Mouse (Mus musculus) hindbrain, embryonic 14.5 days (tissue): ENCODE data around the gene Sugt1. TPM values are rescaled to one million over a fixed set of nuclear protein-coding genes. Genes with fewer than 3 reads are reported as not detected.

Source experiments
- ATAC-seq: fragments of 200-750 bp; cut with Nextera tagmentation; 2 replicates; pipeline ENCODE4 v1.8.0; 2017; ENCODE audit warnings: moderate number of reproducible peaks, mild to moderate bottlenecking, moderate TSS enrichment, moderate library complexity; ENCODE audit not compliant: low FRiP score
- DNase-seq: peaks from one replicate; pipeline ENCODE4 v3.0.0-alpha.2; 2015; ENCODE audit warnings: low spot score
- H3K27ac ChIP-seq: fragments of 300-500 bp; sonication (generic); 2 replicates; pipeline ENCODE4 v1.5.1; 2014; ENCODE audit warnings: mild to moderate bottlenecking, moderate library complexity
- H3K27me3 ChIP-seq: fragments of 300-500 bp; sonication (generic); 2 replicates; pipeline ENCODE4 v1.6.1; 2014; ENCODE audit warnings: mild to moderate bottlenecking, low read length, mixed read lengths; ENCODE audit not compliant: control insufficient read depth, insufficient read depth
- H3K36me3 ChIP-seq: fragments of 300-500 bp; sonication (generic); replicated peaks from 2 replicates; pipeline ENCODE4 v1.6.1; 2014; ENCODE audit not compliant: control insufficient read depth, insufficient read depth
- H3K4me1 ChIP-seq: fragments of 300-500 bp; sonication (generic); replicated peaks from 2 replicates; pipeline ENCODE4 v1.6.1; 2014; ENCODE audit warnings: antibody characterized with exemption, low read length, mixed read lengths; ENCODE audit not compliant: control insufficient read depth, insufficient read depth
- H3K4me2 ChIP-seq: fragments of 300-500 bp; sonication (generic); replicated peaks from 2 replicates; pipeline ENCODE4 v1.6.1; 2014; ENCODE audit warnings: mild to moderate bottlenecking, moderate library complexity
- H3K4me3 ChIP-seq: fragments of 300-500 bp; sonication (generic); replicated peaks from 2 replicates; pipeline ENCODE4 v1.5.1; 2014; ENCODE audit warnings: mild to moderate bottlenecking, low read length
- H3K9ac ChIP-seq: fragments of 300-500 bp; sonication (generic); 2 replicates; pipeline ENCODE4 v1.6.1; 2014
- H3K9me3 ChIP-seq: fragments of 300-500 bp; sonication (generic); 2 replicates; pipeline ENCODE4 v1.6.1; 2016; ENCODE audit warnings: low read length; ENCODE audit not compliant: control insufficient read depth
- WGBS: fragments of 180-500 bp; shearing (Covaris S2); extraction: QIAGEN DNeasy Blood & Tissue Kit; methylation state at CpG from one replicate; pipeline ENCODE4 v1.1.7; 2014; 5-methylcytosine and 5-hydroxymethylcytosine counted together
- microRNA-seq: library from miRNA; unstranded; fragments of <30 nt; microRNA quantifications from one replicate; pipeline ENCODE4, GENCODE M21; 2016
- polyA plus RNA-seq: library from polyadenylated mRNA; unstranded; fragments of >200 nt; fragmentation: Nextera tagmentation; extraction: Ambion mirVana; gene quantifications from 2 replicates; pipeline ENCODE4 v1.2.1, GENCODE M21; 2014

Sugt1 gene
- polyA plus RNA-seq, 1 experiment from 2014 or later = 115 TPM

DNA sequence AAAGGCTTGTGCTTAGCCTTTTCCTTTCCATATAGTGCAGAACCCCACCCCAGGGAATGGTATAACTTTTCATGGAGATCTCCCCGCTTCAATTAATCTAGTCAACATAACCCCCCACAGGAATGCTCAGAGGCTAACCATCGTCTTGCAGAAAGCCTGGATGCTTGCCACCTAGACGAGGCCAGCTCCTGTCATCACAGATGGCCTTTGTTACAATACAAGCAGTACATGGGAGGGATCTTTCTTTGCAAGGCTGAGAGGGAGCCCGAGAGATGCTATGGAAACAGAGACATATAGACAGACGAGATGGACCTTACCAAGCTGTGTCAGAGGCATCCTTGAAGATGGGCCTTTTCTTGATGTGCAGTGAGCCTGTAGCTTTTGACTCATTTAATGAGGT lies 93.2 kb downstream of the Sugt1 start:
- no peak for ATAC-seq

More for the DNA sequence above, 93.2 kb downstream of the Sugt1 start:
- H3K36me3 ChIP-seq = no peaks in the 10 kb centered on the region
- no peaks in the 10 kb centered on the region for H3K9me3 ChIP-seq
- H3K27me3 ChIP-seq = no peaks in the 10 kb centered on the region
- no peak overlapping the region for H3K4me2 ChIP-seq
- 49% methylated on average over 5 of the region's 5 CpGs for WGBS
- H3K4me1 ChIP-seq = 0 out of 2 replicates have a peak, but pooled peaks cover 6% of the 10 kb centered on the region
- H3K4me3 ChIP-seq = no peak overlapping the region
- no peak for DNase-seq
- no peak overlapping the region for H3K27ac ChIP-seq
- H3K9ac ChIP-seq = no peak overlapping the region

Small RNA genes lying within 50 kb of the gene (microRNA-seq; reads per million reads assigned to microRNA genes)
- gene Gm27857 = not detected

Other genes starting within 250 kb of the Sugt1 start
- 12.5 and 15.4 TPM in 2 replicates for gene Naa16, start 196.9 kb upstream of the Sugt1 start, polyA plus RNA-seq
- gene Mtrf1, start 189.9 kb upstream of the Sugt1 start, polyA plus RNA-seq = 10.7 and 11.0 TPM in 2 replicates
- gene Kbtbd7, start 161.2 kb upstream of the Sugt1 start, polyA plus RNA-seq = 24.5 and 30.6 TPM in 2 replicates
- gene Kbtbd6, start 135.9 kb upstream of the Sugt1 start, polyA plus RNA-seq = 1.9 and 2.3 TPM in 2 replicates
- 3.8 and 3.9 TPM in 2 replicates for gene Elf1, start 106.5 kb upstream of the Sugt1 start, polyA plus RNA-seq
- gene Wbp4, start 106.2 kb upstream of the Sugt1 start, polyA plus RNA-seq = 40.5 and 40.9 TPM in 2 replicates
- gene Cnmd, start 74.5 kb downstream of the Sugt1 start, polyA plus RNA-seq = 2.6 and 4.2 TPM in 2 replicates
- gene Pcdh8, start 183.6 kb downstream of the Sugt1 start, polyA plus RNA-seq = 40.5 and 52.0 TPM in 2 replicates